Mouse (Mus musculus) subcutaneous adipose tissue, adult 2 months (tissue): Measurements from ENCODE around the gene F2rl3. TPM values are rescaled to one million over a fixed set of nuclear protein-coding genes. Genes with fewer than 3 reads are reported as not detected.

Experiments
- polyA plus RNA-seq: library from polyadenylated mRNA; depleted of rRNA; stranded (reverse); fragments of >200 nt; gene quantifications from 2 replicates; pipeline ENCODE4 v1.2.3, GENCODE M21; 2012; ENCODE audit warnings: low replicate concordance; rRNA removed

Gene F2rl3
- 5.8 and 7.8 TPM in 2 replicates for polyA plus RNA-seq

DNA sequence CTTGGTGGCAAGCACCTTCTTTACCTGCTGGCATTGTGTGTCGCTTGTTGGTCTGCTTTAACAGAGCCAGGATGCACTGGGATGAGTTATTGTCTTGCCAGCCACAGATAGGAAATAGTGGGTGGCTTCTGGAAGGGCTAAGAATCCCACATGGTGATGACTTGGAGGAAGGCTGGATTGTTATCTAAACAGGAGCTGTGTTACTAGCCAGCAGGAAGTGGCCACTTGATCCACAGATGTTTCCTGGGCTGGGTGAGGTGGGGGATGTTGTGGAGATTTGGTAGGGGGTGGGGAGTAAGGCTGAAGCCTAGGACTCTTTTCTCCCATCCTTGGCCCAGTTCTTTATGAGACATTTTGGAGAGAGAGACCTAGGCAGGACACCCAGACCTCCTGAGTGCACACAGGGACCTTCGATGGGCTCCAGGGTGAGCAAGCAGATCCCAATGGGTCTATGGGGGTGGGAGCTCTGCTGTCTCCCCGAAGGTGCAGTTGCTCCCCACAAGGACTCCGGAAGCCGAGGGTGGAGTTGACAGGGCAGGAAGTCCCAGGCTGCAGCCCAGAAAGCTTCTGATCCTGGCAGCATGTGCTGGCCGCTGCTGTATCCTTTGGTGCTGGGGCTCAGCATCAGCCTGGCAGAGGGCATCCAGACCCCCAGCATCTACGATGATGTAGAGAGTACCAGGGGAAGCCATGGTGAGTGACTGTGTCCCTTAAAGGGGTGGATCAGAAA is at the start of gene F2rl3:
Gene F2rl3, plus strand, starts transcription at position 559 of the 730 bp plus-strand sequence.

DNA sequence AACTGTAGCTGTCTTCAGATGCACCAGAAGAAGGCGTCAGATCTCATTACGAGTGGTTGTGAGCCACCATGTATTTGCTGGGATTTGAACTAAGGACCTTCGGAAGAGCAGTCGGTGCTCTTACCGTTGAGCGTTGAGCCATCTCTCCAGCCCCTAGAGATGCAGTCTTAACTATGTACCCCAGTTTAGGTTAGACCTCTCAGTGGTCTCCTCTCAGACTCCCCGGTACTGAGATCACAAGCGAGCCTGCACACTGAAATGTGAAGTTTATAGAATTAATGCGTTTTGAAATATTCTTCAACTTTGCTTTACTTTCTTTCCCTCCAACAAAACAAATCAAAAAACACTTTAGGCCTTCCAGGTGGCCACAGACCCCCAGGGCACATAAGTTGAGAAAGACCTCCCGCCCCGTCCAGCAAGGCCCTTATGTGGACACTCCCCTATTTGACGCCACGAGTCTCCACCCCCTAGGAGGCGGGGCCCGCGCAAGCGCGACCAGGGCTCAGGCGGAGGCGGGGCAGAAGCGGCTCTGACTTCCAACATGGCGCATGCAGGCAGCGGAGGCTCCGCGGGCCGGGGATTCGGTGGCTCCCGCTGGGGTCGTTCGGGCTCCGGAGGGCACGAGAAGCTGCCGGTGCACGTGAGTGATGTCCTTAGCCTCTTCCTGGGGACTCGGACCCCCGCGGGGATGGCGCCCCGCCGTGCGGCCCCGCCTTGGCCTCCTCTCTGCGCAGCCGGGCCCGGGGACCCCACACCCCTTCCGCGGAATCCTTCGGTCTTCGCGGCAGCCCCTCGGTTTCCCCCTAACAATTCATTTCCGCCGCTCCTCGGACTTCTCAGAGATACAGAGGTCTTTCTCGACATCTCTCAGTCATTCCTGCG is 38.7 kb upstream of the F2rl3 start, which contains the start of gene Sin3b:
Gene Sin3b, plus strand, starts transcription at position 517 of the 882 bp plus-strand sequence.

Other genes starting within 250 kb of the F2rl3 start
- gene Med26, start 213.6 kb upstream of the F2rl3 start, polyA plus RNA-seq = 6.7 and 13.7 TPM in 2 replicates
- 41.0 and 55.8 TPM in 2 replicates for gene Smim7, start 190.8 kb upstream of the F2rl3 start, polyA plus RNA-seq
- gene Tmem38a, start 189.8 kb upstream of the F2rl3 start, polyA plus RNA-seq = 13.1 and 36.4 TPM in 2 replicates
- 0.06 and 0.90 TPM in 2 replicates for gene Nwd1, start 115.2 kb upstream of the F2rl3 start, polyA plus RNA-seq
- 177 and 178 TPM in 2 replicates for gene Sin3b, start 38.6 kb upstream of the F2rl3 start, polyA plus RNA-seq